Mouse (Mus musculus): Measurements from ENCODE around the gene Pip4k2a. TPM values are rescaled to one million over a fixed set of nuclear protein-coding genes. Genes with fewer than 3 reads are reported as not detected.
A peak's percentile ranks its signal among the peaks of the same experiment; 100 is the strongest.
"Not testable (repeated sequence)": the region's sequence is repeated elsewhere in the genome, so short reads cannot be mapped to it uniquely, and the experiment has no call there.

Gene Pip4k2a
- polyA plus RNA-seq, 1 experiment from 2014 or later, result 14.3 TPM

GRCm38 (mm10) chr2:18897742-18898256 is 100.1 kb downstream of the Pip4k2a start:
- Histone ChIP-seq H3K4me2 (replicated peaks; ENCODE audit: low read depth, low read length) (no peak overlapping the region; the same call in 1 of the 2 replicates), H3K4me3 (ENCODE audit: low read length) (no peak overlapping the region), H3K27ac (ENCODE audit: low read depth, low read length) (peak overlapping the region; percentile 39), H3K9ac (ENCODE audit: low read depth, low read length) (no peak overlapping the region), H3K9me3 (ENCODE audit: control insufficient read depth, low read length) (no peaks in the 10 kb centered on the region), H3K36me3 (ENCODE audit: control insufficient read depth, insufficient read depth, low read length) (no peaks in the 10 kb centered on the region), H3K4me1 (ENCODE audit: control insufficient read depth, insufficient read depth, low read length) (peaks cover 28% of the 10 kb centered on the region), H3K27me3 (ENCODE audit: control insufficient read depth, insufficient read depth, low read length) (no peaks in the 10 kb centered on the region)
- WGBS, result 6% methylated on average over 10 of the region's 10 CpGs
- peak; percentile 18; the same call in 1 of the 2 replicates for ATAC-seq (ENCODE audit: low FRiP score, low TSS enrichment)

GRCm38 (mm10) chr2:18896015-18896414 is 101.9 kb downstream of the Pip4k2a start:
- peak overlapping the region; percentile 34; the same call in 1 of the 2 replicates for H3K27ac ChIP-seq (ENCODE audit: low read depth, low read length)
- 15% methylated on average over 6 of the region's 6 CpGs for WGBS
- H3K9ac ChIP-seq (ENCODE audit: low read depth, low read length), result no peak overlapping the region
- H3K4me3 ChIP-seq (ENCODE audit: low read length), result no peak overlapping the region
- no peaks in the 10 kb centered on the region for H3K27me3 ChIP-seq (ENCODE audit: control insufficient read depth, insufficient read depth, low read length)
- H3K4me2 ChIP-seq (replicated peaks; ENCODE audit: low read depth, low read length), result no peak overlapping the region
- peaks cover 38% of the 10 kb centered on the region for H3K4me1 ChIP-seq (ENCODE audit: control insufficient read depth, insufficient read depth, low read length)
- H3K9me3 ChIP-seq (ENCODE audit: control insufficient read depth, low read length), result no peaks in the 10 kb centered on the region
- H3K36me3 ChIP-seq (ENCODE audit: control insufficient read depth, insufficient read depth, low read length), result no peaks in the 10 kb centered on the region
- ATAC-seq (ENCODE audit: low FRiP score, low TSS enrichment), result peak; percentile 87

- not testable (repeated sequence) for H3K9ac ChIP-seq (ENCODE audit: low read depth, low read length); H3K27ac ChIP-seq (ENCODE audit: low read depth, low read length); H3K27me3 ChIP-seq (ENCODE audit: control insufficient read depth, insufficient read depth, low read length); H3K36me3 ChIP-seq (ENCODE audit: control insufficient read depth, insufficient read depth, low read length); H3K4me3 ChIP-seq (ENCODE audit: low read length); H3K4me2 ChIP-seq (replicated peaks; ENCODE audit: low read depth, low read length); H3K9me3 ChIP-seq (ENCODE audit: control insufficient read depth, low read length); ATAC-seq (ENCODE audit: low FRiP score, low TSS enrichment)
- 100% methylated on average over 1 of the region's 1 CpGs for WGBS
- H3K4me1 ChIP-seq (ENCODE audit: control insufficient read depth, insufficient read depth, low read length), result peaks cover 36% of the 10 kb centered on the region
These were observed 104.6 kb downstream of the Pip4k2a start for GRCm38 (mm10) chr2:18893336-18893735.

- no peak overlapping the region for H3K27ac ChIP-seq (ENCODE audit: low read depth, low read length)
- WGBS, result 74% methylated on average over 10 of the region's 10 CpGs
These were observed 105.9 kb downstream of the Pip4k2a start for GRCm38 (mm10) chr2:18891991-18892537.

GRCm38 (mm10) chr2:18890227-18891001 is 107.5 kb downstream of the Pip4k2a start:
- no peak overlapping the region for H3K4me3 ChIP-seq (ENCODE audit: low read length)
- ATAC-seq (ENCODE audit: low FRiP score, low TSS enrichment), result no peak

More at GRCm38 (mm10) chr2:18891991-18892537, 105.9 kb downstream of the Pip4k2a start:
- no peak overlapping the region for H3K4me3 ChIP-seq (ENCODE audit: low read length)
- H3K27me3 ChIP-seq (ENCODE audit: control insufficient read depth, insufficient read depth, low read length), result no peaks in the 10 kb centered on the region
- H3K4me1 ChIP-seq (ENCODE audit: control insufficient read depth, insufficient read depth, low read length), result peaks cover 24% of the 10 kb centered on the region
- no peak overlapping the region for H3K9ac ChIP-seq (ENCODE audit: low read depth, low read length)
- no peaks in the 10 kb centered on the region for H3K36me3 ChIP-seq (ENCODE audit: control insufficient read depth, insufficient read depth, low read length)
- no peak for ATAC-seq (ENCODE audit: low FRiP score, low TSS enrichment)
- no peak overlapping the region for H3K4me2 ChIP-seq (replicated peaks; ENCODE audit: low read depth, low read length)
- H3K9me3 ChIP-seq (ENCODE audit: control insufficient read depth, low read length), result no peaks in the 10 kb centered on the region

GRCm38 (mm10) chr2:18884277-18884676 is 113.6 kb downstream of the Pip4k2a start:
- 84% methylated on average over 3 of the region's 3 CpGs for WGBS
- no peak for ATAC-seq (ENCODE audit: low FRiP score, low TSS enrichment)

More at GRCm38 (mm10) chr2:18890227-18891001, 107.5 kb downstream of the Pip4k2a start:
- Histone ChIP-seq H3K27me3 (ENCODE audit: control insufficient read depth, insufficient read depth, low read length) (no peaks in the 10 kb centered on the region), H3K9ac (ENCODE audit: low read depth, low read length) (no peak overlapping the region), H3K4me1 (ENCODE audit: control insufficient read depth, insufficient read depth, low read length) (peaks cover 13% of the 10 kb centered on the region), H3K4me2 (replicated peaks; ENCODE audit: low read depth, low read length) (no peak overlapping the region), H3K36me3 (ENCODE audit: control insufficient read depth, insufficient read depth, low read length) (no peaks in the 10 kb centered on the region), H3K9me3 (ENCODE audit: control insufficient read depth, low read length) (no peaks in the 10 kb centered on the region), H3K27ac (ENCODE audit: low read depth, low read length) (no peak overlapping the region)
- 58% methylated on average over 11 of the region's 11 CpGs for WGBS

GRCm38 (mm10) chr2:18874626-18875025 is 123.3 kb downstream of the Pip4k2a start:
- no peak for ATAC-seq (ENCODE audit: low FRiP score, low TSS enrichment)

More at GRCm38 (mm10) chr2:18884277-18884676, 113.6 kb downstream of the Pip4k2a start:
- H3K27me3 ChIP-seq (ENCODE audit: control insufficient read depth, insufficient read depth, low read length), result no peaks in the 10 kb centered on the region
- no peaks in the 10 kb centered on the region for H3K9me3 ChIP-seq (ENCODE audit: control insufficient read depth, low read length)
- no peak overlapping the region for H3K4me3 ChIP-seq (ENCODE audit: low read length)
- no peak overlapping the region for H3K27ac ChIP-seq (ENCODE audit: low read depth, low read length)
- H3K4me1 ChIP-seq (ENCODE audit: control insufficient read depth, insufficient read depth, low read length), result no peaks in the 10 kb centered on the region
- no peaks in the 10 kb centered on the region for H3K36me3 ChIP-seq (ENCODE audit: control insufficient read depth, insufficient read depth, low read length)
- no peak overlapping the region for H3K9ac ChIP-seq (ENCODE audit: low read depth, low read length)
- no peak overlapping the region for H3K4me2 ChIP-seq (replicated peaks; ENCODE audit: low read depth, low read length)

GRCm38 (mm10) chr2:18874063-18874462 is 123.9 kb downstream of the Pip4k2a start:
- Histone ChIP-seq H3K4me1 (ENCODE audit: control insufficient read depth, insufficient read depth, low read length) (no peaks in the 10 kb centered on the region), H3K36me3 (ENCODE audit: control insufficient read depth, insufficient read depth, low read length) (no peaks in the 10 kb centered on the region; the same call in 1 of the 2 replicates), H3K9me3 (ENCODE audit: control insufficient read depth, low read length) (no peaks in the 10 kb centered on the region), H3K4me2 (replicated peaks; ENCODE audit: low read depth, low read length) (no peak overlapping the region), H3K4me3 (ENCODE audit: low read length) (no peak overlapping the region), H3K27me3 (ENCODE audit: control insufficient read depth, insufficient read depth, low read length) (no peaks in the 10 kb centered on the region), H3K9ac (ENCODE audit: low read depth, low read length) (no peak overlapping the region), H3K27ac (ENCODE audit: low read depth, low read length) (no peak overlapping the region)
- ATAC-seq (ENCODE audit: low FRiP score, low TSS enrichment), result no peak
- 85% methylated on average over 8 of the region's 8 CpGs for WGBS

More at GRCm38 (mm10) chr2:18874626-18875025, 123.3 kb downstream of the Pip4k2a start:
- no peak overlapping the region for H3K27ac ChIP-seq (ENCODE audit: low read depth, low read length)
- H3K9me3 ChIP-seq (ENCODE audit: control insufficient read depth, low read length), result no peaks in the 10 kb centered on the region
- no peaks in the 10 kb centered on the region for H3K4me1 ChIP-seq (ENCODE audit: control insufficient read depth, insufficient read depth, low read length)
- no peak overlapping the region for H3K4me3 ChIP-seq (ENCODE audit: low read length)
- H3K27me3 ChIP-seq (ENCODE audit: control insufficient read depth, insufficient read depth, low read length), result no peaks in the 10 kb centered on the region
- no peaks in the 10 kb centered on the region; the same call in 1 of the 2 replicates for H3K36me3 ChIP-seq (ENCODE audit: control insufficient read depth, insufficient read depth, low read length)
- 93% methylated on average over 7 of the region's 7 CpGs for WGBS
- no peak overlapping the region for H3K4me2 ChIP-seq (replicated peaks; ENCODE audit: low read depth, low read length)
- H3K9ac ChIP-seq (ENCODE audit: low read depth, low read length), result no peak overlapping the region

GRCm38 (mm10) chr2:18873440-18873839 is 124.5 kb downstream of the Pip4k2a start:
- ATAC-seq (ENCODE audit: low FRiP score, low TSS enrichment), result no peak

More at GRCm38 (mm10) chr2:18873440-18873839, 124.5 kb downstream of the Pip4k2a start:
- Histone ChIP-seq H3K4me2 (replicated peaks; ENCODE audit: low read depth, low read length) (no peak overlapping the region), H3K4me1 (ENCODE audit: control insufficient read depth, insufficient read depth, low read length) (no peaks in the 10 kb centered on the region), H3K4me3 (ENCODE audit: low read length) (no peak overlapping the region), H3K9me3 (ENCODE audit: control insufficient read depth, low read length) (no peaks in the 10 kb centered on the region), H3K27ac (ENCODE audit: low read depth, low read length) (no peak overlapping the region), H3K27me3 (ENCODE audit: control insufficient read depth, insufficient read depth, low read length) (no peaks in the 10 kb centered on the region), H3K36me3 (ENCODE audit: control insufficient read depth, insufficient read depth, low read length) (no peaks in the 10 kb centered on the region; the same call in 1 of the 2 replicates), H3K9ac (ENCODE audit: low read depth, low read length) (no peak overlapping the region)
- WGBS, result 73% methylated on average over 3 of the region's 3 CpGs
